Mouse (Mus musculus): Measurements from ENCODE around the gene Olfr728. TPM values are rescaled to one million over a fixed set of nuclear protein-coding genes. Genes with fewer than 3 reads are reported as not detected.

The Olfr728 gene
- total RNA-seq (2021), result not detected

GRCm38 (mm10) chr14:50142580-50142979, at the start of gene Olfr728:
TSS of gene Olfr728 (minus strand) at chr14:50142680.
- no peak for DNase-seq
- intact Hi-C loops (cut with DNase I), result no loop called here

- intact Hi-C loops (cut with DNase I), result no loop called here
- no peak for DNase-seq
Measured at GRCm38 (mm10) chr14:50188098-50188497, 45.6 kb upstream of the Olfr728 start, which contains the start of gene Olfr730. TSS of gene Olfr730 (minus strand) at chr14:50188198.

- no peak for DNase-seq
- intact Hi-C loops (cut with DNase I), result loop anchor here (10.0 kb wide), 1 partner anchor 58 kb away; the partner anchor contains the start of gene Olfr726
Measured at GRCm38 (mm10) chr14:50152810-50153209, 10.3 kb upstream of the Olfr728 start, which contains the start of gene Olfr729. TSS of gene Olfr729 (minus strand) at chr14:50152910.

GRCm38 (mm10) chr14:50122886-50123285, 19.6 kb downstream of the Olfr728 start, which contains the start of gene Olfr727:
TSS of gene Olfr727 (plus strand) at chr14:50123186.
- intact Hi-C loops (cut with DNase I), result no loop called here
- no peak for DNase-seq

- DNase-seq, result no peak
- intact Hi-C loops (cut with DNase I), result loop anchor here (10.0 kb wide), 1 partner anchor 64 kb away; the partner anchor contains the start of gene Olfr729
Measured at GRCm38 (mm10) chr14:50090853-50091252, 51.6 kb downstream of the Olfr728 start, which contains the start of gene Olfr726. TSS of gene Olfr726 (minus strand) at chr14:50090953.

Other genes starting within 250 kb of the Olfr728 start
- gene Olfr722, start 240.7 kb downstream of the Olfr728 start, total RNA-seq (2021), result not detected
- not detected for gene Olfr723, start 210.9 kb downstream of the Olfr728 start, total RNA-seq (2021)
- gene Olfr724, start 179.4 kb downstream of the Olfr728 start, total RNA-seq (2021), result not detected
- not detected for gene Olfr725, start 102.3 kb downstream of the Olfr728 start, total RNA-seq (2021)
- gene Olfr726, start 51.7 kb downstream of the Olfr728 start, total RNA-seq (2021), result not detected
- not detected for gene Olfr727, start 19.5 kb downstream of the Olfr728 start, total RNA-seq (2021)
- gene Olfr729, start 10.2 kb upstream of the Olfr728 start, total RNA-seq (2021), result not detected
- gene Olfr730, start 45.5 kb upstream of the Olfr728 start, total RNA-seq (2021), result not detected
- not detected for gene Olfr731, start 99.2 kb upstream of the Olfr728 start, total RNA-seq (2021)
- gene Olfr732, start 141.5 kb upstream of the Olfr728 start, total RNA-seq (2021), result not detected
- gene Olfr733, start 158.8 kb upstream of the Olfr728 start, total RNA-seq (2021), result not detected
- not detected for gene Olfr734, start 184.1 kb upstream of the Olfr728 start, total RNA-seq (2021)
- not detected for gene Olfr735, start 206.2 kb upstream of the Olfr728 start, total RNA-seq (2021)
- gene Tlr11, start 215.2 kb upstream of the Olfr728 start, total RNA-seq (2021), result under 1 TPM in 1 of 2 experiments, not detected in 1; 0.12 TPM
- gene Olfr736, start 238.5 kb upstream of the Olfr728 start, total RNA-seq (2021), result not detected